Mouse (Mus musculus): ENCODE results near the gene Ltbp4.

GRCm38 (mm10) chr7:27337175-27337853, at the start of gene Ltbp4:
- no peak for TF ChIP-seq CTCF (IDR thresholded peaks at IDR 0.05 in 2 of 3, conservative IDR thresholded peaks at IDR 0.05 in 1 of 3; ENCODE audit: control insufficient read depth in 1 of 3, insufficient read depth in 1 of 3, low read depth in 2 of 3, low read length in 3 of 3, poor library complexity in 1 of 3, severe bottlenecking in 1 of 3)
- TF ChIP-seq POLR2A (IDR thresholded peaks at IDR 0.05; ENCODE audit: control insufficient read depth in 1 of 2, insufficient read depth in 1 of 2, low read depth in 1 of 2, low read length in 2 of 2, poor library complexity in 1 of 2), result no peak
- TF ChIP-seq MYC (IDR thresholded peaks at IDR 0.05; ENCODE audit: low read depth, low read length), result no peak
- TF ChIP-seq MEF2A (IDR thresholded peaks at IDR 0.05; ENCODE audit: extremely low read depth, insufficient replicate concordance, low read depth, low read length, poor library complexity, severe bottlenecking), result no peak
- no peak for TF ChIP-seq MAX (IDR thresholded peaks at IDR 0.05; ENCODE audit: low read length)
- TF ChIP-seq RCOR1 (IDR thresholded peaks at IDR 0.05; ENCODE audit: low read depth, low read length), result no peak
- no peak for TF ChIP-seq MAZ (IDR thresholded peaks at IDR 0.05; ENCODE audit: low read depth, low read length)
- no peak for TF ChIP-seq POLR2AphosphoS2 (IDR thresholded peaks at IDR 0.05; ENCODE audit: low read length)
- TF ChIP-seq EP300 (IDR thresholded peaks at IDR 0.05; ENCODE audit: low read depth in 1 of 2, low read length in 2 of 2), result no peak
- no peak for TF ChIP-seq MAFK (IDR thresholded peaks at IDR 0.05; ENCODE audit: borderline replicate concordance, low read depth, low read length)
